Mouse (Mus musculus): Measurements from ENCODE around the gene Gm12248. TPM values are rescaled to one million over a fixed set of nuclear protein-coding genes. Genes with fewer than 3 reads are reported as not detected.

Gene Gm12248
- polyA plus RNA-seq, 1 experiment from 2014 or later: not detected

DNA sequence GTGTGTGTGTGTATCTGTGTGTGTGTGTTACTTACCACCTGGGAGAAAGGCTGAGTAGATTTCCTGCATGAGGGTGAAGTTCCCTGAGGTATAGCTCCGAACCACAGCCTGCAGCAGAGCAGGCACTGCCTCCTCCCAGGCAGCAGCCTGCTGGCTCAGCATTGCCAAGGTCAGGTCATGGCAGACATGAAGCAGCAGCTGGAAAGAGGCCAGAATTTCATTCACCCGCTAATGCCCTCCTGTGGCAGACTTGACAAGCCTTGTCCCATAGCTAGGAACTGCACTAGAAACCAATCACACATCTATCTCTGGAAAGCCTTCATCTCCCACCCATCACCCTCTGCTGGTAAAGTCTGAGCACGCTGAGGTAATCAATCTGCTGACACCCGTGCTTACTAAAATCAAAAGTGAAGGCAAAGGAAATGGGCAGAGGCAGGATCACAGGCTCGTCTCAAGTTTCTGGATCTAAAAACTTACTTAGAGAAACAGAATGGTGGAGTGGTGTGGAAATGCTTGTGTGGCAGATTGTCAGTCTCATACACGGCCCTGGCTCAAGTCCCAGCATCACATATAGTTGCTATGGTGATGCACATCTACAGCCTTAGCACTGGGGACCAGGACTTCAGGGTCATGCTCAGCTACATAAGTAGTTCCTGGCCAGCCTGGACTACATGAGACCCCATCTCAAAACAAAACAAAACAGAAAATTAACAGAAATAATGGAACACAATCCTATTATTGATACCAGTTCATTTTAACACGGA, 33.6 kb upstream of the Gm12248 start:
- H3K4me1 ChIP-seq (replicated peaks; ENCODE audit: control insufficient read depth, insufficient read depth, low read length): no peaks in the 10 kb centered on the region
- no peak overlapping the region for H3K4me3 ChIP-seq (ENCODE audit: low read depth, low read length)
- no peak overlapping the region for H3K27ac ChIP-seq (ENCODE audit: low read depth, low read length)
- H3K9ac ChIP-seq (ENCODE audit: low read length): no peak overlapping the region
- peaks cover 6% of the 10 kb centered on the region; the same call in 1 of the 2 replicates for H3K36me3 ChIP-seq (ENCODE audit: control insufficient read depth, insufficient read depth, low read length)
- no peak overlapping the region for H3K4me2 ChIP-seq (ENCODE audit: low read depth, low read length, severe bottlenecking)
- no peak for DNase-seq (ENCODE audit: low spot score)
- no peak for ATAC-seq (replicated peaks; ENCODE audit: low FRiP score)
- H3K9me3 ChIP-seq (ENCODE audit: control insufficient read depth, low read length): no peaks in the 10 kb centered on the region
- H3K27me3 ChIP-seq (ENCODE audit: control insufficient read depth, insufficient read depth, low read length): no peaks in the 10 kb centered on the region
- WGBS: 89% methylated on average over 7 of the region's 7 CpGs

DNA sequence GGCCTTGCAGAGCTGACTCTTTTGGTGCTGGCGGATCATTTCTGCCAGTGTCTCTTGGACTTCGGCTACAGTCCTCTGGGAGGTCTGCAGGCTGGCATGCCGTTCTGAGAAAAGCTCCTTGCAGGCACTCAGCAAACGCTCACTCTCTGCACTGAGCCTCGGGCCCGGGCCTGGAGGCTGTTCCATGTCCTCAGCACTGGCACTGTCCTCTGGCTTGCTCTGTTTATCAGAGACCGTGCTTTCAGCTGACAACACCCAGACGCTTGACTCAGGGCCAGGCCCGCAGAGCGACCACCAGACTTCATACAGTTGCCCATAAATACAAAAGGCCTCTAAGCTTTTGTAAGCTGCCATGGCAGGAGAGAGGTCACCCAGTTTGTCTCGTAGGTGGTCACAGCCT, 32.1 kb upstream of the Gm12248 start:
- DNase-seq (ENCODE audit: low spot score) (no peak), ATAC-seq (replicated peaks; ENCODE audit: low FRiP score) (no peak)
- H3K9me3 ChIP-seq (ENCODE audit: control insufficient read depth, low read length): no peaks in the 10 kb centered on the region
- 90% methylated on average over 11 of the region's 11 CpGs for WGBS
- no peaks in the 10 kb centered on the region for H3K4me1 ChIP-seq (replicated peaks; ENCODE audit: control insufficient read depth, insufficient read depth, low read length)
- peaks cover 6% of the 10 kb centered on the region; the same call in 1 of the 2 replicates for H3K36me3 ChIP-seq (ENCODE audit: control insufficient read depth, insufficient read depth, low read length)
- no peak overlapping the region for H3K4me2 ChIP-seq (ENCODE audit: low read depth, low read length, severe bottlenecking)
- H3K4me3 ChIP-seq (ENCODE audit: low read depth, low read length): no peak overlapping the region
- H3K9ac ChIP-seq (ENCODE audit: low read length): no peak overlapping the region
- no peaks in the 10 kb centered on the region for H3K27me3 ChIP-seq (ENCODE audit: control insufficient read depth, insufficient read depth, low read length)
- no peak overlapping the region for H3K27ac ChIP-seq (ENCODE audit: low read depth, low read length)

DNA sequence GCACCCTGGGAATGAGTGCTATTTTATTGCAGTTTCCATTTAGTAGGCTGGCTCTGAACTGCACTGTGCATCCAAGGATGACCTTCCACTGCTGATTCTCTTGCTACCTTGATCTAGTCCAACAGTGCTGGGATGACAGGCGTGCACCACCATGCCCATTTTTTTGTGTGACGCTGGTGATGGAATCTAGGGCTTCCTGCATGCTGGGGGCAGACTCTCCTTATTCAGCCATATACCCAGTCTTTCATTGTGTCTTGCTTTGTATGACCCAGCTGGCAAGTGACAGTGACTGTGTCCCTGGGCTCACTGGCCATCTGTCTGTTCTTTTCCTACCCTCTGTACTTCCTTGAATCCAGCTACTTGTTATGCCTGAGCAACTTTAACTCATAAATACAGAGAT, 30.8 kb upstream of the Gm12248 start:
- DNase-seq (ENCODE audit: low spot score) (no peak), ATAC-seq (replicated peaks; ENCODE audit: low FRiP score) (no peak)
- Histone ChIP-seq H3K4me1 (replicated peaks; ENCODE audit: control insufficient read depth, insufficient read depth, low read length) (no peaks in the 10 kb centered on the region), H3K4me3 (ENCODE audit: low read depth, low read length) (no peak overlapping the region), H3K9me3 (ENCODE audit: control insufficient read depth, low read length) (no peaks in the 10 kb centered on the region), H3K27ac (ENCODE audit: low read depth, low read length) (no peak overlapping the region), H3K27me3 (ENCODE audit: control insufficient read depth, insufficient read depth, low read length) (no peaks in the 10 kb centered on the region), H3K9ac (ENCODE audit: low read length) (no peak overlapping the region), H3K36me3 (ENCODE audit: control insufficient read depth, insufficient read depth, low read length) (peaks cover 6% of the 10 kb centered on the region; the same call in 1 of the 2 replicates), H3K4me2 (ENCODE audit: low read depth, low read length, severe bottlenecking) (no peak overlapping the region)
- 91% methylated on average over 2 of the region's 2 CpGs for WGBS

DNA sequence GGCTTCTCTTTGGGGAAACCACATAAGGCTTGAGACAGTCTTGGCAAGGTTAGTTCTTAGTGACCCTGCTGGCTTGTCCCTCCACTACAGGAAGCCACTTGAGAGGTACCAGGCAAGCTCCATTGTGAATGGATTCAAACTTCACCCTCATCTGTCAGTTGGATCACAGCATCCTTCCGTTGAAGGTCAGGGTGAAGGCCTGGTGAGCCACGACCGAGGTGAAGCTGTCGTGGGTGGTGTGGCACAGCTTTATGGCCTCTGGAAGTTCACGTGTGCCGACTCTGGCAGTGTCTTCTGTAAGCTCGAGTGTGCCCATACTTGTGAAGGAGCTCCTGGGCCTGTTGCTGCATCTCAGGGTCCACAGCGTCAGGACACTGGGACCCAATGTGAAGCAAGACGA, 28.4 kb upstream of the Gm12248 start:
- Histone ChIP-seq H3K9me3 (ENCODE audit: control insufficient read depth, low read length) (no peaks in the 10 kb centered on the region), H3K27me3 (ENCODE audit: control insufficient read depth, insufficient read depth, low read length) (no peaks in the 10 kb centered on the region), H3K27ac (ENCODE audit: low read depth, low read length) (no peak overlapping the region), H3K4me1 (replicated peaks; ENCODE audit: control insufficient read depth, insufficient read depth, low read length) (no peaks in the 10 kb centered on the region), H3K9ac (ENCODE audit: low read length) (no peak overlapping the region), H3K4me3 (ENCODE audit: low read depth, low read length) (no peak overlapping the region), H3K4me2 (ENCODE audit: low read depth, low read length, severe bottlenecking) (no peak overlapping the region), H3K36me3 (ENCODE audit: control insufficient read depth, insufficient read depth, low read length) (peaks cover 6% of the 10 kb centered on the region; the same call in 1 of the 2 replicates)
- DNase-seq (ENCODE audit: low spot score): no peak
- ATAC-seq (replicated peaks; ENCODE audit: low FRiP score): no peak
- WGBS: 93% methylated on average over 9 of the region's 9 CpGs

DNA sequence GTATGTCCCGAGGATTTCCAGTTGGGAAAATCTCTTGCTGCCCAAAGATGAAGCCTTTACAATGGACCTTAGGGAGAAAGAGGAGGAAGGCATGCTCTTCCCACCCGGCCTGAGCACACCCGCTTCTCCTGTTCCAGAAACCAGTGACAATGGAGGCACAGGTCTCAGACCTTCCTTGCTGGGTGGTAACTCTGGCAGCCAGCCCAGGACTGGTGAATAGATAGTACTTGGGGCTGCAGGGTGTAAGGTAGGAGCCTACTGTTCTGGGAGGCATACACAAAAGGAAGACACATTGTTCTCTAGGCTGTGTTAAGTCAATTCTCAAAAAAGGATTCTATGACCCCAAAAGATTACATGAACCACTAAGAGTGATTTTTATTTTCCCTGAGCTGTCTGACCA, 27.7 kb upstream of the Gm12248 start:
- H3K27ac ChIP-seq (ENCODE audit: low read depth, low read length): no peak overlapping the region
- DNase-seq (ENCODE audit: low spot score): no peak
- no peaks in the 10 kb centered on the region for H3K9me3 ChIP-seq (ENCODE audit: control insufficient read depth, low read length)
- H3K4me3 ChIP-seq (ENCODE audit: low read depth, low read length): no peak overlapping the region
- no peaks in the 10 kb centered on the region for H3K4me1 ChIP-seq (replicated peaks; ENCODE audit: control insufficient read depth, insufficient read depth, low read length)
- no peak overlapping the region for H3K9ac ChIP-seq (ENCODE audit: low read length)
- no peak overlapping the region for H3K4me2 ChIP-seq (ENCODE audit: low read depth, low read length, severe bottlenecking)
- 87% methylated on average over 3 of the region's 3 CpGs for WGBS
- ATAC-seq (replicated peaks; ENCODE audit: low FRiP score): no peak
- H3K27me3 ChIP-seq (ENCODE audit: control insufficient read depth, insufficient read depth, low read length): no peaks in the 10 kb centered on the region
- H3K36me3 ChIP-seq (ENCODE audit: control insufficient read depth, insufficient read depth, low read length): peaks cover 10% of the 10 kb centered on the region; the same call in 1 of the 2 replicates

DNA sequence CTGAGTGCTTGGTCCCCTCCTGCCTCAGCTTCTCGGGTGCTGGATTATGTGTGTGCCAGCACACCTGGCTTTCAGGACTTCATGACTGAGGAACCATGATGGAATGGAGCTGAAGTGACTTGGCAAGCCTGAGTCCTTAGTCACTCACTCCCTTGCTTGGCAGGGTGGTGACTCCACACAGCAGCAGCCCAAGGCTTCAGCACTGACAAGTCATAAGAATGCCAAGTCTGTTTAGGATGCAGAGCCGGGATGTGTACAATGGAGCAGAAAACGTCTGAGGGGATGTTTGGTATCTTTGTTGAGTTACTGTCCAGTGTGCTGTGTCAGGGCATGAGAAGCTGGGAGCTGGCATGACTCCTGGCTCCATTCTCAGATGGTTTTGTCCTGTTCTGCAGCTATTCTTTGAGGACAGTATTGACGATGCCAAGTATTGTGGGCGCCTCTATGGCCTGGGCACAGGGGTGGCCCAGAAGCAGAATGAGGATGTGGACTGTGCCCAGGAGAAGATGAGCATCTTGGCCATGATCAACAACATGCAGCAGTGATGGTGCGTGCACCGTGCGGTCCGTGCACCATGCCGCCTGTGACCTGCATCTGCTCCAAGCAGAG, 24.2 kb upstream of the Gm12248 start:
- 88% methylated on average over 10 of the region's 10 CpGs for whole genome bisulfite sequencing
- H3K4me3 ChIP-seq (ENCODE audit: low read depth, low read length): no peak overlapping the region
- peaks cover 24% of the 10 kb centered on the region for H3K36me3 ChIP-seq (ENCODE audit: control insufficient read depth, insufficient read depth, low read length)
- no peaks in the 10 kb centered on the region for H3K4me1 ChIP-seq (replicated peaks; ENCODE audit: control insufficient read depth, insufficient read depth, low read length)
- H3K4me2 ChIP-seq (ENCODE audit: low read depth, low read length, severe bottlenecking): no peak overlapping the region
- no peaks in the 10 kb centered on the region for H3K9me3 ChIP-seq (ENCODE audit: control insufficient read depth, low read length)
- no peak for ATAC-seq (replicated peaks; ENCODE audit: low FRiP score)
- no peak overlapping the region for H3K27ac ChIP-seq (ENCODE audit: low read depth, low read length)
- no peaks in the 10 kb centered on the region for H3K27me3 ChIP-seq (ENCODE audit: control insufficient read depth, insufficient read depth, low read length)
- no peak overlapping the region for H3K9ac ChIP-seq (ENCODE audit: low read length)
- DNase-seq (ENCODE audit: low spot score): no peak

DNA sequence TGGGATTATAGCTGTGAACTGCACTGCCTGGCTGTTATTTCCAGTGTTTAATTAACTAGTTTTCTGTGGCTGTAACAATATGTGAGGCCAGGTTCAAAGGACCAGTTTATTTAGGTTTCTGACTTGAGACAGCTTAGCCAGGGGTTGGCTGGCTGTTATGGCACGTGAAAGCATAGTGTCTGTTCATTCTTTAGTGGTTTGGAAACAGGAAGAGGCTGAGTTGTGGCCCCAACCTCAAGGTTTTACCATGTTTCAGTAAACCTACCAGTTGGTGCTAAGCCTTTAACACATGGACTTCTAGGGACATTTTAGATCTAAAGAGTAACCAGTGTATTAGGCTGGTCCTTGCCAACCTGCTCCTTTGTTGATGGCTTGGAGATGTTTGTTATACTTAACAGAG, 23.6 kb upstream of the Gm12248 start:
- no peaks in the 10 kb centered on the region for H3K4me1 ChIP-seq (replicated peaks; ENCODE audit: control insufficient read depth, insufficient read depth, low read length)
- H3K9ac ChIP-seq (ENCODE audit: low read length): no peak overlapping the region
- H3K27me3 ChIP-seq (ENCODE audit: control insufficient read depth, insufficient read depth, low read length): no peaks in the 10 kb centered on the region
- ATAC-seq (replicated peaks; ENCODE audit: low FRiP score): no peak
- H3K27ac ChIP-seq (ENCODE audit: low read depth, low read length): no peak overlapping the region
- H3K36me3 ChIP-seq (ENCODE audit: control insufficient read depth, insufficient read depth, low read length): peaks cover 24% of the 10 kb centered on the region
- no peaks in the 10 kb centered on the region for H3K9me3 ChIP-seq (ENCODE audit: control insufficient read depth, low read length)
- H3K4me2 ChIP-seq (ENCODE audit: low read depth, low read length, severe bottlenecking): no peak overlapping the region
- no peak overlapping the region for H3K4me3 ChIP-seq (ENCODE audit: low read depth, low read length)
- no peak for DNase-seq (ENCODE audit: low spot score)
- WGBS: 82% methylated on average over 1 of the region's 1 CpGs

DNA sequence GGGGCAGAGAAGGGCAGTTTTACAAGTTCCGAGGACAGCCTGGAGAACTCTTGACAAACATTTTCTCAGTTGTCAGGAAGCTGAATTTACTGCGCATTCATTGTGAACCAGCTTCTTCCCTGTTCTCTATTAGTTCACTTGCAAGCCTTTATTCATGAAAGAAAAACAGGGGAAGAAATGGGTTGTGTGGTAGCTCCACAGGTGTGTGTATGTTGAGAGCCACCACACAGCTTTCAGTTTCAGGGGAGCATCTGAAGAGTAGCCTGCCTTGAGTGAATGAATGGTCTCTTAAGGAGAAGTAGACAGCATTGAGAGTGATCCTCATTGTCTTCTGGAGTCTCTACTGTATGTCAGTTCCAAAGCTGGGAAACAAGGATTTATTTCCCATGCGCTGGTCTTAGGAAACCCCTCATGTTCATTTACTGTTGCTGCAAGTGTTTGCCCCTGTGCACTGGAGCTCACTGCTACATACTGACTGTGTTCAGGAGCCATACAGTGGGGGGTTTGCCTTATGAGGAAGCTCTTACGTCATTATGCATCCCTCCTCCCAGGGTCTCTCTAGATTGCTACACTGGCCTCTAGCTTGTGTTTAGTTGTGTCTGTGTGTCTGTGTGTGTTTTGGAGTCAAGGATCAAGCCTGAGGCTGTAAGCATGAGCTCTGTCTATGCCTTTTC, 14.9 kb upstream of the Gm12248 start:
- Histone ChIP-seq H3K9ac (ENCODE audit: low read length) (no peak overlapping the region), H3K27me3 (ENCODE audit: control insufficient read depth, insufficient read depth, low read length) (no peaks in the 10 kb centered on the region), H3K4me1 (replicated peaks; ENCODE audit: control insufficient read depth, insufficient read depth, low read length) (no peaks in the 10 kb centered on the region; the same call in 1 of the 2 replicates), H3K36me3 (ENCODE audit: control insufficient read depth, insufficient read depth, low read length) (peaks cover 15% of the 10 kb centered on the region; the same call in 1 of the 2 replicates), H3K27ac (ENCODE audit: low read depth, low read length) (no peak overlapping the region), H3K9me3 (ENCODE audit: control insufficient read depth, low read length) (no peaks in the 10 kb centered on the region), H3K4me3 (ENCODE audit: low read depth, low read length) (no peak overlapping the region), H3K4me2 (ENCODE audit: low read depth, low read length, severe bottlenecking) (no peak overlapping the region)
- no peak for DNase-seq (ENCODE audit: low spot score)
- WGBS: 91% methylated on average over 4 of the region's 4 CpGs
- ATAC-seq (replicated peaks; ENCODE audit: low FRiP score): no peak
